Comparison of ENCODE assay signal across 8 mouse cellular contexts in the genomic region with DNA sequence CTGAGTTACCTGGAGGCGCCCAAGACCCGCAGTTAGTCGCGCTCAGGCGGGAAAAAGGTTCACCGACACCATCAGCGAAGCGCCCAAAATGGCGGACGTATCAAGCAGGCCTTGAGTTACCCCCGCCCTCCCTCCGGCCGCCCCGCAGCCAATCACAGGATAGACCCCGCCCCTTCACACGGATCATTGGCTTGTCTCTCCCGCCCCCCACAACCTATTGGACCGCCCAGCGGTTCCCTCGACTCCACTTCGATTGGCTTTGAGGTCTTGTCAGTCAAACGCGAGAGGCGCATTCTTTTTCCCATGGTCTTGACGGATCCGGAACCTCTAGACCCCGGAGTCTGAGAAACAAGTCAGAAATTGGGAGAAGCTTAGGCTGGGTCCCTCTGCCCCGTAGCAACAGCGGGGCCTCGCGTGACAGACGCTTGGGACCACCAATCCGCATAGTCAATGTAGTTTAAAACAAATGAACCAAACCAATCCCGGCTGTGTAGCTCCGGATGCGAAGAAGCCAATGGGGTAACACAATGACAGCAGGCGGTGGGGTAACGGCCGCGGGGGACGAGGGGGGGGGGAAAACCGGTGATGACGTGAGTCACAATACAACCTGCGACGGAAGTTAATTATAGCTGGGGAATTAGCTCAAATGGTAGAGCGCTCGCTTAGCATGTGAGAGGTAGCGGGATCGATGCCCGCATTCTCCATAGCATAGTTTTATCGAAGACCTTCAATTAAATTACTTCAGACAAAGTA. TPM values are rescaled to one million over a fixed set of nuclear protein-coding genes. Genes with fewer than 3 reads are reported as not detected.
A peak's percentile ranks its signal among the peaks of the same experiment; 100 is the strongest.
DNase-seq lines count a peak whose midpoint lies in the region; ATAC-seq lines count a peak whose summit lies in the region.

A gene (minus strand): TSS at position 118 of the 753 bp plus-strand sequence.

- DNase-seq in ES-CJ7 (ENCODE audit: low read depth, low spot score): peak; percentile 99
- DNase-seq in cerebellum, adult 11 months: peak; percentile 98
- DNase-seq in forebrain, embryonic 14.5 days (ENCODE audit: low spot score): peak; percentile 100
- DNase-seq in heart, postnatal 14 days: peak; percentile 95 to 97
- peak; percentile 99 for DNase-seq in layer of hippocampus, adult 11-12 months (ENCODE audit: low spot score)
- peak; percentile 98 to 99 for DNase-seq in lung, adult 18-20 months
- DNase-seq in testis, postnatal 14 days (ENCODE audit: low spot score): peak; percentile 99

- peak within 1 kb of the TSS; percentile 89 for H3K4me3 ChIP-seq in forebrain, embryonic 14.5 days (ENCODE audit: low read depth, low read length)
- peak within 1 kb of the TSS; percentile 79 for H3K4me3 ChIP-seq in neural tube, embryonic 15.5 days (replicated peaks)

- peak within 1 kb of the TSS; percentile 93 for H3K27ac ChIP-seq in forebrain, embryonic 14.5 days (ENCODE audit: low read depth, low read length)
- H3K27ac ChIP-seq in neural tube, embryonic 15.5 days (replicated peaks): peak within 1 kb of the TSS; percentile 97

- no peaks in the 10 kb centered on the region for H3K36me3 ChIP-seq in forebrain, embryonic 14.5 days (ENCODE audit: control insufficient read depth, insufficient read depth, low read length)
- no peaks in the 10 kb centered on the region for H3K36me3 ChIP-seq in neural tube, embryonic 15.5 days

- no peaks in the 10 kb centered on the region for H3K9me3 ChIP-seq in forebrain, embryonic 14.5 days (replicated peaks; ENCODE audit: control insufficient read depth, low read length)
- no peaks in the 10 kb centered on the region for H3K9me3 ChIP-seq in neural tube, embryonic 15.5 days (replicated peaks)

- H3K9ac ChIP-seq in forebrain, embryonic 14.5 days (ENCODE audit: low read length): peak within 1 kb of the TSS; percentile 86
- H3K9ac ChIP-seq in neural tube, embryonic 15.5 days (replicated peaks): peak within 1 kb of the TSS; percentile 82

- H3K4me2 ChIP-seq in forebrain, embryonic 14.5 days (ENCODE audit: low read length): peak within 1 kb of the TSS; percentile 78
- H3K4me2 ChIP-seq in neural tube, embryonic 15.5 days: peak within 1 kb of the TSS; percentile 75

- intact Hi-C loops in heart, postnatal 14 days (cut with DNase I): loop anchor here (10.0 kb wide), 1 partner anchor 251 kb away; a partner anchor contains a TSS

- under 1% methylated on average over 50 of the region's 51 CpGs for WGBS in forebrain, embryonic 14.5 days
- WGBS in neural tube, embryonic 15.5 days: under 1% methylated on average over 50 of the region's 51 CpGs

- H3K4me1 ChIP-seq in forebrain, embryonic 14.5 days (ENCODE audit: control insufficient read depth, insufficient read depth, low read length): peaks cover 16% of the 10 kb centered on the region
- peaks cover 37% of the 10 kb centered on the region for H3K4me1 ChIP-seq in neural tube, embryonic 15.5 days

- H3K27me3 ChIP-seq in forebrain, embryonic 14.5 days (replicated peaks; ENCODE audit: control insufficient read depth, insufficient read depth, low read length): no peaks in the 10 kb centered on the region
- H3K27me3 ChIP-seq in neural tube, embryonic 15.5 days (replicated peaks): no peaks in the 10 kb centered on the region

- ATAC-seq in forebrain, embryonic 14.5 days: peak; percentile 96
- ATAC-seq in neural tube, embryonic 15.5 days (ENCODE audit: low FRiP score): peak; percentile 97

RNA-seq across cellular contexts. Expression of the gene that starts here (rescaled TPM):
- 59.9 and 62.4 TPM in 2 replicates for polyA plus RNA-seq in forebrain, embryonic 14.5 days (2014; fragmentation: Nextera tagmentation; extraction: Ambion mirVana)
- total RNA-seq in heart, postnatal 14 days (2021): 10 to 100 TPM; 83.3 to 85.6 TPM
- polyA plus RNA-seq in neural tube, embryonic 15.5 days (2015; fragmentation: Nextera tagmentation; extraction: Ambion mirVana): 50.2 and 54.4 TPM in 2 replicates

Comparison
In these comparisons a context has a peak if more than half of its experiments do, and no peak if none do; other contexts are left out.
1. Peak in every context shown above with its lines: DNase-seq, ATAC-seq, H3K4me3 ChIP-seq and H3K27ac ChIP-seq.